9 mouse cellular contexts compared by ENCODE assay signal in genomic region chr17:13745373-13745772, GRCm38 (mm10). TPM values are rescaled to one million over a fixed set of nuclear protein-coding genes. Genes with fewer than 3 reads are reported as not detected.
DNase-seq lines count a peak whose midpoint lies in the region; ATAC-seq and TF ChIP-seq lines count a peak whose summit lies in the region.
"Had no signal": no experiment of that assay in that cellular context is flagged by ENCODE, and none has a peak within 500 bp of the region (broad histone marks: within the 10 kb centered on the region; RNA-seq: fewer than 3 reads in every experiment).

No protein-coding gene starts in this region.

- no peak overlapping the region for H3K27ac ChIP-seq in kidney, embryonic 14.5 days (ENCODE audit: low read depth, low read length)
- H3K27ac ChIP-seq in forebrain, postnatal 0 days (ENCODE audit: low read depth, low read length), result no peak overlapping the region
- peak overlapping the region; percentile 39 for H3K27ac ChIP-seq in midbrain, embryonic 16.5 days (ENCODE audit: low read length)
- H3K27ac ChIP-seq: embryonic facial prominence, embryonic 12.5 days had no signal

- peak; percentile 45 for ATAC-seq in kidney, embryonic 14.5 days (ENCODE audit: low FRiP score, low TSS enrichment)
- peak; percentile 75 for ATAC-seq in forebrain, postnatal 0 days
- ATAC-seq in midbrain, embryonic 16.5 days, result peak; percentile 79

- H3K27me3 ChIP-seq in kidney, embryonic 14.5 days (ENCODE audit: control insufficient read depth, insufficient read depth, low read length), result no peaks in the 10 kb centered on the region
- no peaks in the 10 kb centered on the region for H3K27me3 ChIP-seq in forebrain, postnatal 0 days (ENCODE audit: insufficient read depth, low read length)
- no peaks in the 10 kb centered on the region for H3K27me3 ChIP-seq in midbrain, embryonic 16.5 days (ENCODE audit: control insufficient read depth, insufficient read depth, low read depth, low read length)
- H3K27me3 ChIP-seq: embryonic facial prominence, embryonic 12.5 days had no signal

- H3K4me1 ChIP-seq in kidney, embryonic 14.5 days (ENCODE audit: control insufficient read depth, insufficient read depth, low read length), result peaks cover 32% of the 10 kb centered on the region
- H3K4me1 ChIP-seq in forebrain, postnatal 0 days (ENCODE audit: insufficient read depth), result no peaks in the 10 kb centered on the region
- H3K4me1 ChIP-seq in midbrain, embryonic 16.5 days (ENCODE audit: control insufficient read depth, insufficient read depth, low read length), result peaks cover 21% of the 10 kb centered on the region

- no peak overlapping the region for H3K4me2 ChIP-seq in kidney, embryonic 14.5 days (replicated peaks; ENCODE audit: low read depth, low read length)
- no peak overlapping the region for H3K4me2 ChIP-seq in forebrain, postnatal 0 days (ENCODE audit: low read depth)
- peak overlapping the region; percentile 19; the same call in 1 of the 2 replicates for H3K4me2 ChIP-seq in midbrain, embryonic 16.5 days (ENCODE audit: low read length)
- H3K4me2 ChIP-seq: embryonic facial prominence, embryonic 12.5 days had no signal

- no peak overlapping the region for H3K9ac ChIP-seq in kidney, embryonic 14.5 days (ENCODE audit: low read depth, low read length)
- no peak overlapping the region for H3K9ac ChIP-seq in forebrain, postnatal 0 days
- no peak overlapping the region for H3K9ac ChIP-seq in midbrain, embryonic 16.5 days (ENCODE audit: low read depth, low read length)
- H3K9ac ChIP-seq: embryonic facial prominence, embryonic 12.5 days had no signal

- peak; percentile 84 for DNase-seq in heart, adult 11 months
- DNase-seq in heart, postnatal 4 days, result no peak
- DNase-seq in kidney, adult 8-10 months, result no peak
- no peak for DNase-seq in forebrain, postnatal 0 days
- no peak for DNase-seq in right cerebral cortex, postnatal 25 days
- DNase-seq in adrenal gland, postnatal 36 days, result no peak

- no peak for TF ChIP-seq CTCF in forebrain, postnatal 0 days (IDR thresholded peaks at IDR 0.05; ENCODE audit: low read depth)

- H3K4me3 ChIP-seq in kidney, embryonic 14.5 days (ENCODE audit: low read length), result no peak overlapping the region
- H3K4me3 ChIP-seq in forebrain, postnatal 0 days (ENCODE audit: low read depth, low read length), result no peak overlapping the region
- H3K4me3 ChIP-seq in midbrain, embryonic 16.5 days (ENCODE audit: low read depth, low read length), result no peak overlapping the region
- H3K4me3 ChIP-seq: embryonic facial prominence, embryonic 12.5 days had no signal

- H3K9me3 ChIP-seq in kidney, embryonic 14.5 days (ENCODE audit: control insufficient read depth, low read length), result no peaks in the 10 kb centered on the region
- no peaks in the 10 kb centered on the region for H3K9me3 ChIP-seq in forebrain, postnatal 0 days (ENCODE audit: low read length)
- H3K9me3 ChIP-seq in midbrain, embryonic 16.5 days (replicated peaks; ENCODE audit: control insufficient read depth, low read length, poor library complexity, severe bottlenecking), result no peaks in the 10 kb centered on the region
- H3K9me3 ChIP-seq: embryonic facial prominence, embryonic 12.5 days had no signal

- H3K36me3 ChIP-seq in kidney, embryonic 14.5 days (ENCODE audit: control insufficient read depth, insufficient read depth, low read length), result no peaks in the 10 kb centered on the region
- no peaks in the 10 kb centered on the region for H3K36me3 ChIP-seq in forebrain, postnatal 0 days (ENCODE audit: insufficient read depth)
- H3K36me3 ChIP-seq in midbrain, embryonic 16.5 days (ENCODE audit: control insufficient read depth, insufficient read depth, low read length), result no peaks in the 10 kb centered on the region
- H3K36me3 ChIP-seq: embryonic facial prominence, embryonic 12.5 days had no signal

- WGBS in kidney, embryonic 14.5 days, result 52% methylated on average over 2 of the region's 2 CpGs
- WGBS in forebrain, postnatal 0 days, result 41% methylated on average over 2 of the region's 2 CpGs
- 39% methylated on average over 2 of the region's 2 CpGs for WGBS in midbrain, embryonic 16.5 days

RNA-seq across cellular contexts. Expression of gene Afdn, which starts 15.0 kb away (rescaled TPM):
- total RNA-seq in heart, postnatal 4 days (2021), result 100 to 1,000 TPM in 1 of 2 experiments, 10 to 100 TPM in 1; 90.0 to 105 TPM
- 96.7 and 105 TPM in 2 replicates for polyA plus RNA-seq in kidney, embryonic 14.5 days (2014; fragmentation: Nextera tagmentation; extraction: Ambion mirVana)
- 141 and 146 TPM in 2 replicates for total RNA-seq in forebrain, postnatal 0 days (2014; rRNA removed)
- polyA plus RNA-seq in forebrain, postnatal 0 days (2015; fragmentation: Nextera tagmentation; extraction: Ambion mirVana), result 92.5 and 129 TPM in 2 replicates
- polyA plus RNA-seq in midbrain, embryonic 16.5 days (2015; fragmentation: Nextera tagmentation; extraction: Ambion mirVana), result 118 and 145 TPM in 2 replicates
- 100 to 1,000 TPM in 1 of 2 experiments, 10 to 100 TPM in 1; 67.3 to 109 TPM for total RNA-seq in adrenal gland, postnatal 36 days (2021)

RNA-seq across cellular contexts. Expression of gene Tcte2, which starts 16.3 kb away (rescaled TPM):
- total RNA-seq in heart, postnatal 4 days (2021), result 1 to 10 TPM; 4.7 to 5.2 TPM
- polyA plus RNA-seq in kidney, embryonic 14.5 days (2014; fragmentation: Nextera tagmentation; extraction: Ambion mirVana), result 3.4 and 4.6 TPM in 2 replicates
- 22.7 and 22.9 TPM in 2 replicates for total RNA-seq in forebrain, postnatal 0 days (2014; rRNA removed)
- 9.3 and 10.7 TPM in 2 replicates for polyA plus RNA-seq in forebrain, postnatal 0 days (2015; fragmentation: Nextera tagmentation; extraction: Ambion mirVana)
- 15.5 and 16.7 TPM in 2 replicates for polyA plus RNA-seq in midbrain, embryonic 16.5 days (2015; fragmentation: Nextera tagmentation; extraction: Ambion mirVana)
- total RNA-seq in adrenal gland, postnatal 36 days (2021), result 1 to 10 TPM; 3.0 to 5.5 TPM
